Mouse (Mus musculus): Measurements from ENCODE around the gene Tbc1d12. TPM values are rescaled to one million over a fixed set of nuclear protein-coding genes. Genes with fewer than 3 reads are reported as not detected.

Gene Tbc1d12
- polyA plus RNA-seq, 1 experiment: 0.13 TPM

GRCm38 (mm10) chr19:38914926-38915325 lies 78.5 kb downstream of the Tbc1d12 start:
- H3ac ChIP-seq (ENCODE audit: control insufficient read depth, insufficient read length, low read depth): no peak overlapping the region
- H3K4me3 ChIP-seq (ENCODE audit: insufficient read depth, poor library complexity, severe bottlenecking): no peak overlapping the region
- H3K36me3 ChIP-seq (ENCODE audit: control insufficient read depth, insufficient read depth): no peaks in the 10 kb centered on the region
- no peak for TF ChIP-seq MYOG (IDR thresholded peaks at IDR 0.05; ENCODE audit: control insufficient read depth, extremely low read depth, insufficient read length)
- TF ChIP-seq USF1 (IDR thresholded peaks at IDR 0.05; ENCODE audit: low read depth): no peak
- no peak for TF ChIP-seq FOSL1 (IDR thresholded peaks at IDR 0.05; ENCODE audit: insufficient read depth, low read length, poor library complexity, severe bottlenecking)
- no peak for TF ChIP-seq CEBPB (IDR thresholded peaks at IDR 0.05; ENCODE audit: low read depth)
- no peak for TF ChIP-seq CTCF (IDR thresholded peaks at IDR 0.05; ENCODE audit: control insufficient read depth, insufficient read depth, insufficient read length)
- H3K79me3 ChIP-seq (ENCODE audit: low read depth): no peaks in the 10 kb centered on the region
- peaks cover 3% of the 10 kb centered on the region for H3K27me3 ChIP-seq (ENCODE audit: control insufficient read depth, insufficient read depth, insufficient read length)
- H3K79me2 ChIP-seq (ENCODE audit: control insufficient read depth, insufficient read depth): no peaks in the 10 kb centered on the region

GRCm38 (mm10) chr19:38915677-38916076 lies 79.3 kb downstream of the Tbc1d12 start:
- H3K79me3 ChIP-seq (ENCODE audit: low read depth): no peaks in the 10 kb centered on the region
- H3ac ChIP-seq (ENCODE audit: control insufficient read depth, insufficient read length, low read depth): no peak overlapping the region
- H3K79me2 ChIP-seq (ENCODE audit: control insufficient read depth, insufficient read depth): no peaks in the 10 kb centered on the region
- TF ChIP-seq CTCF (IDR thresholded peaks at IDR 0.05; ENCODE audit: control insufficient read depth, insufficient read depth, insufficient read length) (peak; percentile 13), CEBPB (IDR thresholded peaks at IDR 0.05; ENCODE audit: low read depth) (no peak)
- H3K36me3 ChIP-seq (ENCODE audit: control insufficient read depth, insufficient read depth): no peaks in the 10 kb centered on the region
- H3K4me3 ChIP-seq (ENCODE audit: insufficient read depth, poor library complexity, severe bottlenecking): no peak overlapping the region
- H3K27me3 ChIP-seq (ENCODE audit: control insufficient read depth, insufficient read depth, insufficient read length): peaks cover 3% of the 10 kb centered on the region

GRCm38 (mm10) chr19:38928481-38929158 lies 92.2 kb downstream of the Tbc1d12 start:
- H3K79me3 ChIP-seq (ENCODE audit: low read depth): peaks cover 28% of the 10 kb centered on the region
- no peak overlapping the region for H3K4me3 ChIP-seq (ENCODE audit: insufficient read depth, poor library complexity, severe bottlenecking)
- H3K27me3 ChIP-seq (ENCODE audit: control insufficient read depth, insufficient read depth, insufficient read length): no peaks in the 10 kb centered on the region
- TF ChIP-seq FOSL1 (IDR thresholded peaks at IDR 0.05; ENCODE audit: insufficient read depth, low read length, poor library complexity, severe bottlenecking) (no peak), MYOD1 (IDR thresholded peaks at IDR 0.05; ENCODE audit: control insufficient read depth, insufficient read length, low read depth) (no peak), USF1 (IDR thresholded peaks at IDR 0.05; ENCODE audit: low read depth) (no peak), MAX (IDR thresholded peaks at IDR 0.05) (no peak), CEBPB (IDR thresholded peaks at IDR 0.05; ENCODE audit: low read depth) (no peak), MYOG (IDR thresholded peaks at IDR 0.05; ENCODE audit: control insufficient read depth, extremely low read depth, insufficient read length) (no peak), CTCF (IDR thresholded peaks at IDR 0.05; ENCODE audit: control insufficient read depth, insufficient read depth, insufficient read length) (no peak)
- H3ac ChIP-seq (ENCODE audit: control insufficient read depth, insufficient read length, low read depth): no peak overlapping the region
- H3K36me3 ChIP-seq (ENCODE audit: control insufficient read depth, insufficient read depth): peaks cover 11% of the 10 kb centered on the region
- H3K79me2 ChIP-seq (ENCODE audit: control insufficient read depth, insufficient read depth): peaks cover 31% of the 10 kb centered on the region

- peaks cover 36% of the 10 kb centered on the region for H3K79me3 ChIP-seq (ENCODE audit: low read depth)
- H3K27me3 ChIP-seq (ENCODE audit: control insufficient read depth, insufficient read depth, insufficient read length): no peaks in the 10 kb centered on the region
- H3K36me3 ChIP-seq (ENCODE audit: control insufficient read depth, insufficient read depth): peaks cover 21% of the 10 kb centered on the region
- no peak overlapping the region for H3K4me3 ChIP-seq (ENCODE audit: insufficient read depth, poor library complexity, severe bottlenecking)
- H3K79me2 ChIP-seq (ENCODE audit: control insufficient read depth, insufficient read depth): peaks cover 42% of the 10 kb centered on the region
- TF ChIP-seq CTCF (IDR thresholded peaks at IDR 0.05; ENCODE audit: control insufficient read depth, insufficient read depth, insufficient read length) (no peak), USF1 (IDR thresholded peaks at IDR 0.05; ENCODE audit: low read depth) (no peak), MAX (IDR thresholded peaks at IDR 0.05) (no peak), FOSL1 (IDR thresholded peaks at IDR 0.05; ENCODE audit: insufficient read depth, low read length, poor library complexity, severe bottlenecking) (no peak), MYOD1 (IDR thresholded peaks at IDR 0.05; ENCODE audit: control insufficient read depth, insufficient read length, low read depth) (no peak), MYOG (IDR thresholded peaks at IDR 0.05; ENCODE audit: control insufficient read depth, extremely low read depth, insufficient read length) (no peak), CEBPB (IDR thresholded peaks at IDR 0.05; ENCODE audit: low read depth) (no peak)
- no peak overlapping the region for H3ac ChIP-seq (ENCODE audit: control insufficient read depth, insufficient read length, low read depth)
Measured at GRCm38 (mm10) chr19:38929471-38930251, 93.3 kb downstream of the Tbc1d12 start.

GRCm38 (mm10) chr19:38930252-38930787 lies 93.9 kb downstream of the Tbc1d12 start:
- peaks cover 38% of the 10 kb centered on the region for H3K79me3 ChIP-seq (ENCODE audit: low read depth)

More at GRCm38 (mm10) chr19:38930252-38930787, 93.9 kb downstream of the Tbc1d12 start:
- TF ChIP-seq FOSL1 (IDR thresholded peaks at IDR 0.05; ENCODE audit: insufficient read depth, low read length, poor library complexity, severe bottlenecking): no peak
- Histone ChIP-seq H3ac (ENCODE audit: control insufficient read depth, insufficient read length, low read depth) (peak overlapping the region; percentile 98), H3K4me3 (ENCODE audit: insufficient read depth, poor library complexity, severe bottlenecking) (peak overlapping the region; percentile 71), H3K27me3 (ENCODE audit: control insufficient read depth, insufficient read depth, insufficient read length) (no peaks in the 10 kb centered on the region), H3K36me3 (ENCODE audit: control insufficient read depth, insufficient read depth) (peaks cover 28% of the 10 kb centered on the region), H3K79me2 (ENCODE audit: control insufficient read depth, insufficient read depth) (peaks cover 48% of the 10 kb centered on the region)

Data from C2C12 (cell line).